Mouse (Mus musculus): Measurements from ENCODE around the gene Elane. TPM values are rescaled to one million over a fixed set of nuclear protein-coding genes. Genes with fewer than 3 reads are reported as not detected.
A peak's percentile ranks its signal among the peaks of the same experiment; 100 is the strongest.
"Not testable (repeated sequence)": the region's sequence is repeated elsewhere in the genome, so short reads cannot be mapped to it uniquely, and the experiment has no call there.

Gene Elane
- polyA plus RNA-seq, 1 experiment from 2014 or later = 0.49 TPM

DNA sequence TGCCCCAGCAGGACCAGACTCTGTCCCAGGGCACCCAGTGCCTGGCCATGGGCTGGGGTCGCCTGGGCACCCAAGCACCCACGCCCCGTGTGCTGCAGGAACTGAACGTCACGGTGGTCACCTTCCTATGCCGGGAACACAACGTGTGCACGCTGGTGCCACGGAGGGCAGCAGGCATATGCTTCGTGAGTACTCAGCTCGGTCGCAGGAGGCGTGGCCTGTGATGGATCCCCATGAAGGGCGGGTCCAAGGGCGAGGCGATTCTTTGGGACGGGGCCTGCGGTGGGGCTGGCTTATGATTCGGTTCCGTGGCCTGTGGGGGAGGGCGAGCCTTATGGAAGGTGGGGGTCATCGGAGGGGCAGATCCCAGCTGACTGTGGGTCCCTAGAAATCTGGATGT, 4.1 kb upstream of the Elane start:
- Histone ChIP-seq H3K4me3 (ENCODE audit: low read depth, low read length) (peak overlapping the region; percentile 27), H3K27ac (ENCODE audit: low read depth, low read length) (no peak overlapping the region), H3K9me3 (replicated peaks; ENCODE audit: control insufficient read depth, low read length) (no peaks in the 10 kb centered on the region), H3K9ac (ENCODE audit: low read depth, low read length) (peak overlapping the region; percentile 44; the same call in 1 of the 2 replicates), H3K36me3 (ENCODE audit: control insufficient read depth, insufficient read depth, low read length) (no peaks in the 10 kb centered on the region), H3K27me3 (ENCODE audit: control insufficient read depth, insufficient read depth, low read length) (peaks cover 14% of the 10 kb centered on the region), H3K4me2 (peak overlapping the region; percentile 57), H3K4me1 (ENCODE audit: control insufficient read depth, insufficient read depth, low read length) (peaks cover 19% of the 10 kb centered on the region)
- no peak for ATAC-seq (replicated peaks; ENCODE audit: insufficient number of reproducible peaks, low FRiP score, low TSS enrichment)
- WGBS (ENCODE audit: insufficient replicate concordance) = 5% methylated on average over 22 of the region's 22 CpGs

DNA sequence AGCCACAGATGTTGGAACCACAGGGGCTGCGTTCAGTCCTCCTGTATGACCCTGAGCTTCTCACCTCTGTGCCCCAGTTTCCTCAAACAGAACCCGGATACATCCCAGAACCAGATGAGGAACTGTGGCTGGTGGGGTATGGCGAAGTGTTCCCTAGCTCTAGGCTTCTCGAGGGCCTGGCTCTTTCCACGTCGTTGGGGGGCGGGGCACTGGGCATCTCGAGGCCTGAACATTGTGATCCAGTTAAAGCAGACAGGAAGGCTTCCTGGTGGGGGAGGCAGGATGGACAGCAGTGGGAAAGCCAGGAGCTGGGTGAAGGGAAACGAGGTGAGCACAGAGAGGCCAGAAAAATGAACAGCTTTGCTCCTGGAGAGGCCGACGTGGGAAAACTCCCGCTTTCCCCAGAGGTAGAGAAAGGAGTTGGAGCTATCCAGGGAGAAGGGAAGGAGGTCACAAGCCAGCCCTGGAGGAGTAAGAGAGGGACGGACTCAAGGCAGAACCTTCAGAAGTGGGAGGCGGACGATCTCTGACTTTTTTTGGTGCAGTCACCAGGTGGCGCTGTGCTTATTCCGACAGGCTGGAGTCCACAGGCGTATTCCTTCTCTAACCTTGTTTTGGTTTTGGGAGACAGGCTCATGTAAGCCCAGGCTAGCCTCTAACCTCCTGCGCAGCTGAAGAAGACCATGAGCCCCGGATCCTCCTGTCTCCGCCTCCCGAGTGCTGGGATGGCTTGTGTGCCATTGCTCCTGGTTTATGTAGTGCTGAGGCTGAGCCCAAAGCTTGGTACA, 2.6 kb upstream of the Elane start:
- Histone ChIP-seq H3K27me3 (ENCODE audit: control insufficient read depth, insufficient read depth, low read length) (peaks cover 14% of the 10 kb centered on the region), H3K9me3 (replicated peaks; ENCODE audit: control insufficient read depth, low read length) (no peaks in the 10 kb centered on the region), H3K9ac (ENCODE audit: low read depth, low read length) (peak overlapping the region; percentile 35; the same call in 1 of the 2 replicates), H3K4me1 (ENCODE audit: control insufficient read depth, insufficient read depth, low read length) (peaks cover 19% of the 10 kb centered on the region), H3K4me3 (ENCODE audit: low read depth, low read length) (no peak overlapping the region), H3K36me3 (ENCODE audit: control insufficient read depth, insufficient read depth, low read length) (no peaks in the 10 kb centered on the region), H3K4me2 (peak overlapping the region; percentile 33), H3K27ac (ENCODE audit: low read depth, low read length) (no peak overlapping the region)
- ATAC-seq (replicated peaks; ENCODE audit: insufficient number of reproducible peaks, low FRiP score, low TSS enrichment) = no peak
- 15% methylated on average over 22 of the region's 22 CpGs for WGBS (ENCODE audit: insufficient replicate concordance)

DNA sequence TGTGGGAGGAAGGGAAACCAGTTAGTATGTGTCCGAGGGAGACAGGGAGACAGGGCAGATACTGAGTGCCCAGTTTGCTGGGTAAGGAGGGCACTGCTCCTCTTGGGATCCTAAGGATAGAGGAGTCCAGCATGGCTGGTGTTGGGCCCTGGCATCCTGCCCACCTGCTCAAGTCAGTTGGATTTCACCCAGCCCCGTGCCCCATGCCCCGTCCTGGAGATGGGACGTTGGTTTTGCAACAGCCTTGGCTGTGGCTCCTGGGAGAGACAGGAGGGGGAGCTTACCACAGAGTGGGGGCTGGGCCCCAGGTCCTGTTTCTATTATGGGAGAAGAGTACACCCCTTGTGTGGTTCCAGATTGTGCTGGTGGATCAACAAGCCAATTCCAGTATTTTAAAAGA, 1.6 kb upstream of the Elane start:
- H3K9me3 ChIP-seq (replicated peaks; ENCODE audit: control insufficient read depth, low read length) = no peaks in the 10 kb centered on the region
- H3K4me3 ChIP-seq (ENCODE audit: low read depth, low read length) = no peak overlapping the region
- peaks cover 14% of the 10 kb centered on the region for H3K27me3 ChIP-seq (ENCODE audit: control insufficient read depth, insufficient read depth, low read length)
- WGBS (ENCODE audit: insufficient replicate concordance) = 57% methylated on average over 4 of the region's 4 CpGs
- no peaks in the 10 kb centered on the region for H3K36me3 ChIP-seq (ENCODE audit: control insufficient read depth, insufficient read depth, low read length)
- peaks cover 17% of the 10 kb centered on the region for H3K4me1 ChIP-seq (ENCODE audit: control insufficient read depth, insufficient read depth, low read length)
- no peak overlapping the region for H3K4me2 ChIP-seq
- ATAC-seq (replicated peaks; ENCODE audit: insufficient number of reproducible peaks, low FRiP score, low TSS enrichment) = no peak
- H3K27ac ChIP-seq (ENCODE audit: low read depth, low read length) = no peak overlapping the region
- no peak overlapping the region for H3K9ac ChIP-seq (ENCODE audit: low read depth, low read length)

DNA sequence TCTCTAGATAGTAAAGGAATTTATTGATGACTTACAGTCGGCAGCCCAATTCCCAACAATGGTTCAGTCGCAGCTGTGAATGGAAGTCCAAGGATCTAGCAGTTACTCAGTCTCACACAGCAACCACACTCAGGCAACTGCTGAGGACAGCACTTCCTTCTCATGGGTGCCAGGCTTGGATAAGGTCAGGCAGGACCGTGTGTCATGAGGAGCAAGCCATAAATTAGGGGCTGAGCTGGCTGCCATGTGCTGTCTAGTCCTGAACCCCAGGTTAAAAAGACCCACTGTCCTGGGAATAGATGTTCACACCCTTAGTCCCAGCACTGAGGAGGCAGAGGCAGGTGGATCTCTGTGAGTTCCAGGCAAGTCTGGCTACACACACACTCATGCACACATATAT, 1.1 kb upstream of the Elane start:
- Histone ChIP-seq H3K4me1 (ENCODE audit: control insufficient read depth, insufficient read depth, low read length) (peaks cover 15% of the 10 kb centered on the region), H3K27me3 (ENCODE audit: control insufficient read depth, insufficient read depth, low read length) (peaks cover 14% of the 10 kb centered on the region)
- not testable (repeated sequence) for ATAC-seq (replicated peaks; ENCODE audit: insufficient number of reproducible peaks, low FRiP score, low TSS enrichment); H3K9ac ChIP-seq (ENCODE audit: low read depth, low read length); H3K4me2 ChIP-seq; H3K4me3 ChIP-seq (ENCODE audit: low read depth, low read length); H3K9me3 ChIP-seq (replicated peaks; ENCODE audit: control insufficient read depth, low read length); H3K27ac ChIP-seq (ENCODE audit: low read depth, low read length); H3K36me3 ChIP-seq (ENCODE audit: control insufficient read depth, insufficient read depth, low read length)
- whole genome bisulfite sequencing (ENCODE audit: insufficient replicate concordance) = 61% methylated on average over 2 of the region's 3 CpGs

DNA sequence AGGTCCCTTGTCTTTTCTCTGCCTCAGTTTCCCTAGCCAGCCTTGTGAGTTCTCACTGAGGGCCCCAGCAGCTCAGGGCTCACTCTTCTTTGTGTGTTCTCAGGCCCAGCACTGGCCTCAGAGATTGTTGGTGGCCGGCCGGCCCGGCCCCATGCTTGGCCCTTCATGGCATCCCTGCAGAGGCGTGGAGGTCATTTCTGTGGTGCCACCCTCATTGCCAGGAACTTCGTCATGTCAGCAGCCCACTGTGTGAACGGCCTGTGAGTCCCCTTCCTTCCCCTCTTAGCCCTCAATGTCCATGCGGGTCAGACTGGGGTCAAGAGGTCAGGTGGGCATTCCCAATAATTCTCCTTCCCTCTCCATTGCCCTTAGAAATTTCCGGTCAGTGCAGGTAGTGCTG, 564 bp downstream of the Elane start:
- Histone ChIP-seq H3K27me3 (ENCODE audit: control insufficient read depth, insufficient read depth, low read length) (peaks cover 10% of the 10 kb centered on the region), H3K9ac (ENCODE audit: low read depth, low read length) (no peak overlapping the region), H3K27ac (ENCODE audit: low read depth, low read length) (no peak overlapping the region), H3K36me3 (ENCODE audit: control insufficient read depth, insufficient read depth, low read length) (no peaks in the 10 kb centered on the region), H3K9me3 (replicated peaks; ENCODE audit: control insufficient read depth, low read length) (no peaks in the 10 kb centered on the region), H3K4me2 (no peak overlapping the region), H3K4me1 (ENCODE audit: control insufficient read depth, insufficient read depth, low read length) (peaks cover 13% of the 10 kb centered on the region), H3K4me3 (ENCODE audit: low read depth, low read length) (no peak overlapping the region)
- 76% methylated on average over 8 of the region's 8 CpGs for WGBS (ENCODE audit: insufficient replicate concordance)
- no peak for ATAC-seq (replicated peaks; ENCODE audit: insufficient number of reproducible peaks, low FRiP score, low TSS enrichment)

DNA sequence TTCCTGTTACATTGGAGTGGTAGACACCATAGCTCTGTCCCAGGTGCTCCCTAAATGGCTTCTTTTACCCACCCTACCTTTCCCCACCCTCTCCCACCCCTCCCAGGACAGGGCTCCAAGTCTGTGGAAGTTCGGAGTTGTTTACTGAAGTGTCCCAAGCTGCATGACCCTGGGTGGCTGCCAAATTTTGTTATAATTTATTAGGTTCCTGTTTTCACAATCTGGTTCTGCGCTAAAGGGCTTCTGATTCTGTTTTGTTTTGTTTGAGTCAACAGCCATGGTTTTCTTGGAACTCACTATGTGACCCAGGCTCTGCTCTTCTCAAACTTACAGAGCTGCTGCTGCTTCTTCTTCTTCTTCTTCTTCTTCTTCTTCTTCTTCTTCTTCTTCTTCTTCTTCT, 3.3 kb downstream of the Elane start:
- Histone ChIP-seq H3K9ac (ENCODE audit: low read depth, low read length) (no peak overlapping the region), H3K9me3 (replicated peaks; ENCODE audit: control insufficient read depth, low read length) (no peaks in the 10 kb centered on the region), H3K36me3 (ENCODE audit: control insufficient read depth, insufficient read depth, low read length) (no peaks in the 10 kb centered on the region), H3K27me3 (ENCODE audit: control insufficient read depth, insufficient read depth, low read length) (no peaks in the 10 kb centered on the region), H3K27ac (ENCODE audit: low read depth, low read length) (no peak overlapping the region), H3K4me3 (ENCODE audit: low read depth, low read length) (no peak overlapping the region), H3K4me2 (no peak overlapping the region), H3K4me1 (ENCODE audit: control insufficient read depth, insufficient read depth, low read length) (no peaks in the 10 kb centered on the region)
- no peak for ATAC-seq (replicated peaks; ENCODE audit: insufficient number of reproducible peaks, low FRiP score, low TSS enrichment)
- WGBS (ENCODE audit: insufficient replicate concordance) = 78% methylated on average over 2 of the region's 2 CpGs

DNA sequence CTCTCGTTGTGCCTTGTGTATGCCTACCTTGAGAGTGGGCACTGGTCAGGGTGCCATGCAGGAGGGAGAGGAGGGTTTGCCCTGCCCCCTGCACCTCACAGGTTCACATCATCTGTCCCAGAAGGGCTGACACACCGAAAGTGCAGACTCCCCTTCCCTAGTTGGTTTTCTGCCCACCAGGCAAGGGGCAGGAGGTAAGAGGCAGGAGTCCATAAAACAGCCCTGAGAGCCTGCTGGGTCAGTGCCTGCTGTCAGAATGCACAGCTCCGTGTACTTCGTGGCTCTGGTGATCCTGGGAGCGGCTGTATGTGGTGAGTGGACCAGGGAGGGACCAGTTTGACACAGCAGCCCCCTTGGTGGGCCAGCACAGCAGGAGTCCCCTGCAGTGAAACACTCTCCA, 4.6 kb downstream of the Elane start, which contains the start of gene Cfd:
Gene Cfd (plus strand): TSS at position 184 of the 400 bp plus-strand sequence.
- WGBS (ENCODE audit: insufficient replicate concordance) = 34% methylated on average over 5 of the region's 5 CpGs

DNA sequence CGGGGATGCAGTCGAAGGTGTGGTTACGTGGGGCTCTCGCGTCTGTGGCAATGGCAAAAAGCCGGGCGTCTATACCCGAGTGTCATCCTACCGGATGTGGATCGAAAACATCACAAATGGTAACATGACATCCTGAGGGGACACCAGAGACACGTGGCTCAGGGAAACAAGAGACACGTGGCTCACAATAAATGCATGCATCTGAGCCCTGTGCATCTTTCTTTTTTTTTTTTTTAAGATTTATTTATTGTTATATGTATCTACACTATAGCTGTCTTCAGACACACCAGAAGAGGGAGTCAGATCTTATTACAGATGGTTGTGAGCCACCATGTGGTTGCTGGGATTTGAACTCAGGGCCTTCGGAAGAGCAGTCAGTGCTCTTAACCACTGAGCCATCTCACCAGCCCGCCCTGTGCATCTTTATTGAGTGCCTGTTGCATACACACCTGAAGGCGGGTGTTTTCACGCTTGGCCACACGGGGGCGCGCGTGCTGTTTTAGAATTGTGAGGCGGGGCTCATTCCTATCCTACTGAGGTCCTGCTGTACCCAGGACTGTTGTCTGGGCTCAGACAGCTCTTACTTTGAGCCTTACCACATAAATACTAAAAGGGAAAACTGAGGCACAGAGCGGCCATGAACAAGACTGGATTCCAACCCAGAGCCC, 6.5 kb downstream of the Elane start:
- not testable (repeated sequence) for H3K27me3 ChIP-seq (ENCODE audit: control insufficient read depth, insufficient read depth, low read length); H3K9me3 ChIP-seq (replicated peaks; ENCODE audit: control insufficient read depth, low read length); H3K9ac ChIP-seq (ENCODE audit: low read depth, low read length); H3K4me3 ChIP-seq (ENCODE audit: low read depth, low read length); H3K4me2 ChIP-seq; ATAC-seq (replicated peaks; ENCODE audit: insufficient number of reproducible peaks, low FRiP score, low TSS enrichment); H3K27ac ChIP-seq (ENCODE audit: low read depth, low read length); H3K4me1 ChIP-seq (ENCODE audit: control insufficient read depth, insufficient read depth, low read length)
- WGBS (ENCODE audit: insufficient replicate concordance) = 45% methylated on average over 22 of the region's 22 CpGs
- H3K36me3 ChIP-seq (ENCODE audit: control insufficient read depth, insufficient read depth, low read length) = peaks cover 10% of the 10 kb centered on the region; the same call in 1 of the 2 replicates

More for the DNA sequence above, 4.6 kb downstream of the Elane start, which contains the start of gene Cfd:
- no peak within 1 kb of the TSS for H3K4me2 ChIP-seq
- H3K4me3 ChIP-seq (ENCODE audit: low read depth, low read length) = no peak within 1 kb of the TSS
- 0 out of 2 replicates have a peak, but pooled peaks cover 5% of the 10 kb centered on the region for H3K36me3 ChIP-seq (ENCODE audit: control insufficient read depth, insufficient read depth, low read length)
- ATAC-seq (replicated peaks; ENCODE audit: insufficient number of reproducible peaks, low FRiP score, low TSS enrichment) = no peak
- H3K27me3 ChIP-seq (ENCODE audit: control insufficient read depth, insufficient read depth, low read length) = no peaks in the 10 kb centered on the region
- H3K9me3 ChIP-seq (replicated peaks; ENCODE audit: control insufficient read depth, low read length) = no peaks in the 10 kb centered on the region
- no peak within 1 kb of the TSS for H3K9ac ChIP-seq (ENCODE audit: low read depth, low read length)
- no peaks in the 10 kb centered on the region for H3K4me1 ChIP-seq (ENCODE audit: control insufficient read depth, insufficient read depth, low read length)
- no peak within 1 kb of the TSS for H3K27ac ChIP-seq (ENCODE audit: low read depth, low read length)
